Mouse (Mus musculus) kidney, embryonic 15.5 days (tissue): ENCODE measurements around the gene Ppm1n. TPM values are rescaled to one million over a fixed set of nuclear protein-coding genes. Genes with fewer than 3 reads are reported as not detected.
"Not testable (repeated sequence)": the region's sequence is repeated elsewhere in the genome, so short reads cannot be mapped to it uniquely, and the experiment has no call there.

Experiments used
- ATAC-seq: fragments of 200-750 bp; cut with Nextera tagmentation; replicated peaks from 2 replicates; pipeline ENCODE4 v1.8.0; 2017; ENCODE audit warnings: moderate TSS enrichment; ENCODE audit not compliant: low FRiP score
- H3K27ac ChIP-seq: fragments of 300-500 bp; sonication (generic); 2 replicates; pipeline ENCODE4 v1.5.1; 2015; ENCODE audit warnings: mild to moderate bottlenecking, inconsistent platforms
- H3K27me3 ChIP-seq: fragments of 300-500 bp; sonication (generic); 2 replicates; pipeline ENCODE4 v1.6.1; 2015; ENCODE audit warnings: inconsistent platforms
- H3K36me3 ChIP-seq: fragments of 300-500 bp; sonication (generic); 2 replicates; pipeline ENCODE4 v1.6.1; 2015; ENCODE audit warnings: inconsistent platforms
- H3K4me1 ChIP-seq: fragments of 300-500 bp; sonication (generic); 2 replicates; pipeline ENCODE4 v1.6.1; 2015; ENCODE audit warnings: inconsistent platforms
- H3K4me2 ChIP-seq: fragments of 300-500 bp; sonication (generic); 2 replicates; pipeline ENCODE4 v1.6.1; 2015; ENCODE audit warnings: moderate library complexity, mild to moderate bottlenecking, inconsistent platforms
- H3K4me3 ChIP-seq: fragments of 300-500 bp; sonication (generic); replicated peaks from 2 replicates; pipeline ENCODE4 v1.5.1; 2015; ENCODE audit warnings: mild to moderate bottlenecking, inconsistent platforms
- H3K9ac ChIP-seq: fragments of 300-500 bp; sonication (generic); 2 replicates; pipeline ENCODE4 v1.6.1; 2015; ENCODE audit warnings: mild to moderate bottlenecking, inconsistent platforms
- H3K9me3 ChIP-seq: fragments of 300-500 bp; sonication (generic); replicated peaks from 2 replicates; pipeline ENCODE4 v1.6.1; 2016; ENCODE audit warnings: inconsistent platforms
- WGBS: fragments of 180-500 bp; shearing (Covaris S2); methylation state at CpG from one replicate; pipeline ENCODE4 v1.1.7; 2015; ENCODE audit warnings: mixed read lengths; 5-methylcytosine and 5-hydroxymethylcytosine counted together
- polyA plus RNA-seq: library from polyadenylated mRNA; unstranded; fragments of >200 nt; fragmentation: Nextera tagmentation; extraction: Ambion mirVana; gene quantifications from 2 replicates; pipeline ENCODE4 v1.2.1, GENCODE M21; 2015

The Ppm1n gene
- polyA plus RNA-seq, 1 experiment from 2014 or later, result 0.13 TPM

GRCm38 (mm10) chr7:19297034-19297433 lies 17.2 kb upstream of the Ppm1n start:
- H3K9me3 ChIP-seq, result no peaks in the 10 kb centered on the region
- H3K4me3 ChIP-seq, result no peak overlapping the region
- no peaks in the 10 kb centered on the region for H3K36me3 ChIP-seq
- ATAC-seq, result no peak
- 81% methylated on average over 6 of the region's 6 CpGs for WGBS
- H3K4me1 ChIP-seq, result peaks cover 19% of the 10 kb centered on the region
- no peak overlapping the region for H3K27ac ChIP-seq
- no peak overlapping the region for H3K4me2 ChIP-seq
- H3K27me3 ChIP-seq, result peaks cover 9% of the 10 kb centered on the region
- H3K9ac ChIP-seq, result no peak overlapping the region

- peaks cover 20% of the 10 kb centered on the region for H3K4me1 ChIP-seq
- H3K4me2 ChIP-seq, result peak overlapping the region; percentile 77
- H3K36me3 ChIP-seq, result no peaks in the 10 kb centered on the region
- peak; percentile 82 for ATAC-seq
- H3K27ac ChIP-seq, result no peak overlapping the region
- H3K9me3 ChIP-seq, result no peaks in the 10 kb centered on the region
- 11% methylated on average over 20 of the region's 22 CpGs for WGBS
- H3K9ac ChIP-seq, result peak overlapping the region; percentile 61
- H3K27me3 ChIP-seq, result no peaks in the 10 kb centered on the region
- peak overlapping the region; percentile 48 for H3K4me3 ChIP-seq
These were observed 15.8 kb upstream of the Ppm1n start for GRCm38 (mm10) chr7:19295503-19296185.

- H3K4me3 ChIP-seq, result peak overlapping the region; percentile 45
- H3K4me2 ChIP-seq, result peak overlapping the region; percentile 69
- peak overlapping the region; percentile 43 for H3K9ac ChIP-seq
- ATAC-seq, result no peak; the same call in 1 of the 2 replicates
- WGBS, result 2% methylated on average over 20 of the region's 20 CpGs
- 0 out of 2 replicates have a peak overlapping the region, but pooled peaks have one; percentile 28 for H3K27ac ChIP-seq
- no peaks in the 10 kb centered on the region for H3K9me3 ChIP-seq
- no peaks in the 10 kb centered on the region for H3K27me3 ChIP-seq
- peaks cover 22% of the 10 kb centered on the region for H3K4me1 ChIP-seq
- H3K36me3 ChIP-seq, result no peaks in the 10 kb centered on the region
These were observed 11.2 kb upstream of the Ppm1n start for GRCm38 (mm10) chr7:19290969-19291596.

- ATAC-seq, result no peak
- no peak overlapping the region for H3K9ac ChIP-seq
- 34% methylated on average over 4 of the region's 4 CpGs for WGBS
These were observed 4.9 kb upstream of the Ppm1n start for GRCm38 (mm10) chr7:19284763-19285162.

GRCm38 (mm10) chr7:19283406-19283804 lies 3.5 kb upstream of the Ppm1n start:
- H3K4me3 ChIP-seq, result peak overlapping the region; percentile 65
- H3K9me3 ChIP-seq, result no peaks in the 10 kb centered on the region
- H3K27ac ChIP-seq, result no peak overlapping the region
- H3K4me2 ChIP-seq, result peak overlapping the region; percentile 98
- 42% methylated on average over 14 of the region's 14 CpGs for WGBS
- peak; percentile 4; the same call in 1 of the 2 replicates for ATAC-seq
- H3K36me3 ChIP-seq, result no peaks in the 10 kb centered on the region
- no peak overlapping the region for H3K9ac ChIP-seq
- peaks cover 24% of the 10 kb centered on the region for H3K4me1 ChIP-seq
- H3K27me3 ChIP-seq, result peaks cover 51% of the 10 kb centered on the region

More at GRCm38 (mm10) chr7:19284763-19285162, 4.9 kb upstream of the Ppm1n start:
- H3K27me3 ChIP-seq, result peaks cover 38% of the 10 kb centered on the region
- no peak overlapping the region for H3K4me2 ChIP-seq
- H3K36me3 ChIP-seq, result no peaks in the 10 kb centered on the region
- H3K4me1 ChIP-seq, result peaks cover 17% of the 10 kb centered on the region
- H3K4me3 ChIP-seq, result no peak overlapping the region
- no peaks in the 10 kb centered on the region for H3K9me3 ChIP-seq
- no peak overlapping the region for H3K27ac ChIP-seq

- peaks cover 56% of the 10 kb centered on the region for H3K27me3 ChIP-seq
- H3K4me1 ChIP-seq, result peaks cover 24% of the 10 kb centered on the region
- peak overlapping the region; percentile 37; the same call in 1 of the 2 replicates for H3K9ac ChIP-seq
- H3K27ac ChIP-seq, result no peak overlapping the region
- no peaks in the 10 kb centered on the region for H3K9me3 ChIP-seq
- ATAC-seq, result peak; percentile 70
- H3K36me3 ChIP-seq, result no peaks in the 10 kb centered on the region
- WGBS, result 1% methylated on average over 35 of the region's 35 CpGs
- H3K4me2 ChIP-seq, result peak overlapping the region; percentile 98
- H3K4me3 ChIP-seq, result peak overlapping the region; percentile 65
These were observed 3.0 kb upstream of the Ppm1n start for GRCm38 (mm10) chr7:19282791-19283405.

- Histone ChIP-seq H3K4me1 (peaks cover 24% of the 10 kb centered on the region), H3K9ac (peak within 1 kb of the TSS; percentile 37; the same call in 1 of the 2 replicates), H3K4me2 (peak within 1 kb of the TSS; percentile 98), H3K9me3 (no peaks in the 10 kb centered on the region), H3K27me3 (peaks cover 62% of the 10 kb centered on the region), H3K36me3 (no peaks in the 10 kb centered on the region), H3K4me3 (peak within 1 kb of the TSS; percentile 65), H3K27ac (no peak within 1 kb of the TSS)
- ATAC-seq, result peak; percentile 79
- under 1% methylated on average over 34 of the region's 37 CpGs for WGBS
These were observed 2.5 kb upstream of the Ppm1n start, which contains the start of gene Rtn2 for GRCm38 (mm10) chr7:19282385-19282784. TSS of gene Rtn2 (plus strand) at chr7:19282624.

GRCm38 (mm10) chr7:19281680-19282304 lies 1.9 kb upstream of the Ppm1n start:
- not testable (repeated sequence) for ATAC-seq, H3K36me3 ChIP-seq, H3K27ac ChIP-seq, H3K9ac ChIP-seq, H3K9me3 ChIP-seq
- H3K27me3 ChIP-seq, result peaks cover 67% of the 10 kb centered on the region
- peak overlapping the region; percentile 65 for H3K4me3 ChIP-seq
- 38% methylated on average over 6 of the region's 6 CpGs for WGBS
- peak overlapping the region; percentile 98 for H3K4me2 ChIP-seq
- peaks cover 24% of the 10 kb centered on the region for H3K4me1 ChIP-seq

GRCm38 (mm10) chr7:19279052-19279451 lies 812 bp downstream of the Ppm1n start:
- Histone ChIP-seq H3K27ac (no peak overlapping the region), H3K27me3 (peaks cover 60% of the 10 kb centered on the region), H3K4me1 (peaks cover 24% of the 10 kb centered on the region), H3K4me2 (peak overlapping the region; percentile 62), H3K9ac (no peak overlapping the region), H3K36me3 (no peaks in the 10 kb centered on the region), H3K9me3 (no peaks in the 10 kb centered on the region), H3K4me3 (peak overlapping the region; percentile 39)
- WGBS, result 5% methylated on average over 34 of the region's 34 CpGs
- ATAC-seq, result no peak

GRCm38 (mm10) chr7:19276253-19276652 lies 3.6 kb downstream of the Ppm1n start:
- 62% methylated on average over 4 of the region's 4 CpGs for WGBS
- Histone ChIP-seq H3K4me2 (no peak overlapping the region), H3K9ac (no peak overlapping the region), H3K9me3 (no peaks in the 10 kb centered on the region), H3K36me3 (no peaks in the 10 kb centered on the region), H3K4me1 (peaks cover 13% of the 10 kb centered on the region), H3K27me3 (peaks cover 44% of the 10 kb centered on the region), H3K27ac (no peak overlapping the region), H3K4me3 (no peak overlapping the region)
- ATAC-seq, result no peak

- 1% methylated on average over 31 of the region's 36 CpGs for WGBS
- Histone ChIP-seq H3K36me3 (peaks cover 11% of the 10 kb centered on the region), H3K9me3 (no peaks in the 10 kb centered on the region), H3K4me1 (peaks cover 39% of the 10 kb centered on the region), H3K9ac (peak overlapping the region; percentile 94), H3K27me3 (peaks cover 4% of the 10 kb centered on the region; the same call in 1 of the 2 replicates), H3K4me3 (peak overlapping the region; percentile 98), H3K27ac (peak overlapping the region; percentile 98), H3K4me2 (peak overlapping the region; percentile 96)
- ATAC-seq, result peak; percentile 73
These were observed 7.6 kb downstream of the Ppm1n start for GRCm38 (mm10) chr7:19272173-19272764.
